ENCODE assay signal across 8 mouse cellular contexts in the genomic region with DNA sequence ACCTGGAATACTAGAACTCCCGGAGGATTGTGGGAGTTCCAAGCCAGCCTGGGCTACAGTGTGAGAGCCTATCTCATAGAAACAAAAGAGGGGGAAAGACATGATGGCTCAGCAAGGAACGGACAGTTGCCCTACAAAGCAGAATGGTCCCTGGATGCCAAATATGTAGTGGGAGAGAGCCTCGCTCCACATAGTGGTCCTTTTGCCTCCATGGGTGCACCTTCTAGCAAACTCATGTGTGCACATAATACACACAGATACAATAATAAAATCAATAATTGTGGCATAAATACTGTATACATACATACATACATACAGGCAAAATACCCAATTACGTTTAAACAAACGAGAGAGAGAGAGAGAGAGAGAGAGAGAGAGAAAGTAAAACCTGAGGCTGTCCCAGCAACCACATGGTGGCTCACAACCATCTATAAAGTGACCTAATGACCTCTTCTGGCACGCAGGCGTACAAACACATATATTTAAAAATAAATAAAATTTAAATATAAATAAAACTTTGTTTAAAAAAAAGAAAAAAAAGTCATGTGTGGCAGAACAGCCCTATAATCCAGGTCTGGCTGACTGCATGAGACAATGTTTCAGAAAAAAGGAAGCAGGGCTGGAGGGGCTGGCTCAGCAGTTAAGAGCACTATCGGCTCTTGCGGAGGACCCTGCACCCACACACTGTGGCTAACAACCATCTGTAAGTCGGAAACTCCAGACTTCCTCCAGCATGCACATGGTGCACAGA. TPM values are rescaled to one million over a fixed set of nuclear protein-coding genes. Genes with fewer than 3 reads are reported as not detected.
DNase-seq lines count a peak whose midpoint lies in the region; ATAC-seq and TF ChIP-seq lines count a peak whose summit lies in the region.

No protein-coding gene starts in this region.

- no peak for DNase-seq in heart, adult 18-20 months
- no peak for DNase-seq in liver, embryonic 13.5 days
- no peak for DNase-seq in frontal cortex, postnatal 10 days (ENCODE audit: low spot score in 2 of 2)
- DNase-seq in adrenal gland, adult (ENCODE audit: inconsistent age in 2 of 2, low spot score in 1 of 2) = no peak
- no peak for DNase-seq in cerebellum, postnatal 36 days

- H3K36me3 ChIP-seq in heart, embryonic 14.5 days (ENCODE audit: control insufficient read depth, insufficient read depth, low read length) = no peaks in the 10 kb centered on the region
- no peaks in the 10 kb centered on the region for H3K36me3 ChIP-seq in E14TG2a.4 (ENCODE audit: insufficient read depth, low read length)
- no peaks in the 10 kb centered on the region for H3K36me3 ChIP-seq in liver, embryonic 13.5 days

- peak overlapping the region; percentile 88; the same call in 1 of the 2 replicates for H3K4me2 ChIP-seq in heart, embryonic 14.5 days (ENCODE audit: low read length)
- H3K4me2 ChIP-seq in liver, embryonic 13.5 days = peak overlapping the region; percentile 83

- H3K9ac ChIP-seq in heart, embryonic 14.5 days (ENCODE audit: low read length) = peak overlapping the region; percentile 73; the same call in 1 of the 2 replicates
- no peak overlapping the region for H3K9ac ChIP-seq in liver, embryonic 13.5 days

- TF ChIP-seq CTCF in E14TG2a.4 (conservative IDR thresholded peaks at IDR 0.05; ENCODE audit: low read length) = no peak

- H3K27ac ChIP-seq in heart, embryonic 14.5 days (replicated peaks in 1 of 2; ENCODE audit: control insufficient read depth in 1 of 2, insufficient read depth in 1 of 2, low read depth in 2 of 2, low read length in 2 of 2) = peak overlapping the region; percentile 50 to 87
- no peak overlapping the region for H3K27ac ChIP-seq in liver, embryonic 13.5 days

- peaks cover 8% of the 10 kb centered on the region in 2 experiments; a peak in 3 of 4 replicates for H3K4me1 ChIP-seq in heart, embryonic 14.5 days (ENCODE audit: control insufficient read depth in 2 of 2, insufficient read depth in 2 of 2, low read length in 2 of 2)
- peaks cover 20% of the 10 kb centered on the region for H3K4me1 ChIP-seq in E14TG2a.4 (replicated peaks; ENCODE audit: low read depth, low read length)
- H3K4me1 ChIP-seq in liver, embryonic 13.5 days (replicated peaks) = peaks cover 18% of the 10 kb centered on the region

- no peak overlapping the region for H3K4me3 ChIP-seq in heart, embryonic 14.5 days (ENCODE audit: control insufficient read depth in 1 of 2, insufficient read depth in 1 of 2, low read depth in 1 of 2, low read length in 2 of 2)
- 0 out of 2 replicates have a peak overlapping the region, but pooled peaks have one; percentile 88 for H3K4me3 ChIP-seq in E14TG2a.4 (replicated peaks; ENCODE audit: low read length)
- H3K4me3 ChIP-seq in liver, embryonic 13.5 days (replicated peaks) = 0 out of 2 replicates have a peak overlapping the region, but pooled peaks have one; percentile 71

- no peaks in the 10 kb centered on the region for H3K9me3 ChIP-seq in heart, embryonic 14.5 days (ENCODE audit: control insufficient read depth, low read length)
- H3K9me3 ChIP-seq in E14TG2a.4 (ENCODE audit: low read length) = no peaks in the 10 kb centered on the region
- H3K9me3 ChIP-seq in liver, embryonic 13.5 days (replicated peaks) = no peaks in the 10 kb centered on the region

- H3K27me3 ChIP-seq in heart, embryonic 14.5 days (ENCODE audit: control insufficient read depth, insufficient read depth, low read length) = no peaks in the 10 kb centered on the region
- peaks cover 9% of the 10 kb centered on the region for H3K27me3 ChIP-seq in E14TG2a.4 (ENCODE audit: insufficient read depth, low read length)
- no peaks in the 10 kb centered on the region for H3K27me3 ChIP-seq in liver, embryonic 13.5 days

- WGBS in heart, embryonic 14.5 days = 68% methylated on average over 10 of the region's 10 CpGs
- WGBS in liver, embryonic 13.5 days (ENCODE audit: insufficient replicate concordance) = 35% methylated on average over 10 of the region's 10 CpGs

- ATAC-seq in heart, embryonic 14.5 days (ENCODE audit: insufficient number of reproducible peaks, insufficient read depth, low FRiP score, low read depth) = no peak
- ATAC-seq in granulocyte monocyte progenitor cell, adult 5-6 weeks (replicated peaks; ENCODE audit: poor library complexity, severe bottlenecking) = peak; percentile 44
- no peak for ATAC-seq in liver, embryonic 13.5 days (ENCODE audit: low read depth)

RNA-seq across cellular contexts. Expression of a gene that starts 0.8 kb away (rescaled TPM):
- 5.4 and 6.9 TPM in 2 replicates for polyA plus RNA-seq in heart, embryonic 14.5 days (2014; fragmentation: Nextera tagmentation; extraction: Ambion mirVana)
- 10 to 100 TPM in 1 of 2 experiments, 1 to 10 TPM in 1; 8.5 to 10.3 TPM for total RNA-seq in heart, adult 18-20 months (2021)
- total RNA-seq in granulocyte monocyte progenitor cell, adult 5-6 weeks (2014; fragmentation: Nextera tagmentation) = 6.2 and 8.7 TPM in 2 replicates
- 4.4 and 5.7 TPM in 2 replicates for total RNA-seq in granulocyte monocyte progenitor cell, adult 5-6 weeks (2017)
- polyA plus RNA-seq in liver, embryonic 13.5 days (2015; fragmentation: Nextera tagmentation; extraction: Ambion mirVana) = 1.6 and 2.5 TPM in 2 replicates

RNA-seq across cellular contexts. Expression of a gene that starts 15.0 kb away (rescaled TPM):
- polyA plus RNA-seq in heart, embryonic 14.5 days (2014; fragmentation: Nextera tagmentation; extraction: Ambion mirVana) = 0.15 and 0.42 TPM in 2 replicates
- 1 to 10 TPM; 1.4 to 3.2 TPM for total RNA-seq in heart, adult 18-20 months (2021)
- not detected in 2 replicates for total RNA-seq in granulocyte monocyte progenitor cell, adult 5-6 weeks (2014; fragmentation: Nextera tagmentation)
- total RNA-seq in granulocyte monocyte progenitor cell, adult 5-6 weeks (2017) = not detected in 2 replicates
- 0.13 TPM in 1 of 2 replicates, not detected in the other for polyA plus RNA-seq in liver, embryonic 13.5 days (2015; fragmentation: Nextera tagmentation; extraction: Ambion mirVana)

RNA-seq across cellular contexts. Expression of a gene that starts 28.3 kb away (rescaled TPM):
- polyA plus RNA-seq in heart, embryonic 14.5 days (2014; fragmentation: Nextera tagmentation; extraction: Ambion mirVana) = 4.7 and 6.6 TPM in 2 replicates
- 1 to 10 TPM in 1 of 2 experiments, under 1 TPM in 1; 0.67 to 1.5 TPM for total RNA-seq in heart, adult 18-20 months (2021)
- total RNA-seq in granulocyte monocyte progenitor cell, adult 5-6 weeks (2014; fragmentation: Nextera tagmentation) = 1.1 and 5.4 TPM in 2 replicates
- 0.13 TPM in 1 of 2 replicates, not detected in the other for total RNA-seq in granulocyte monocyte progenitor cell, adult 5-6 weeks (2017)
- 0.05 and 0.19 TPM in 2 replicates for polyA plus RNA-seq in liver, embryonic 13.5 days (2015; fragmentation: Nextera tagmentation; extraction: Ambion mirVana)

RNA-seq across cellular contexts. Expression of a gene that starts 50.1 kb away (rescaled TPM):
- polyA plus RNA-seq in heart, embryonic 14.5 days (2014; fragmentation: Nextera tagmentation; extraction: Ambion mirVana) = 11.4 TPM in 2 replicates
- total RNA-seq in heart, adult 18-20 months (2021) = 10 to 100 TPM; 19.3 to 21.1 TPM
- not detected in 2 replicates for total RNA-seq in granulocyte monocyte progenitor cell, adult 5-6 weeks (2014; fragmentation: Nextera tagmentation)
- not detected in 2 replicates for total RNA-seq in granulocyte monocyte progenitor cell, adult 5-6 weeks (2017)
- polyA plus RNA-seq in liver, embryonic 13.5 days (2015; fragmentation: Nextera tagmentation; extraction: Ambion mirVana) = 0.05 and 0.08 TPM in 2 replicates

RNA-seq across cellular contexts. Expression of a gene that starts 51.8 kb away (rescaled TPM):
- 3.9 and 4.0 TPM in 2 replicates for polyA plus RNA-seq in heart, embryonic 14.5 days (2014; fragmentation: Nextera tagmentation; extraction: Ambion mirVana)
- total RNA-seq in heart, adult 18-20 months (2021) = 10 to 100 TPM; 30.4 to 33.5 TPM
- 12.9 and 18.9 TPM in 2 replicates for total RNA-seq in granulocyte monocyte progenitor cell, adult 5-6 weeks (2014; fragmentation: Nextera tagmentation)
- 2.1 and 2.5 TPM in 2 replicates for total RNA-seq in granulocyte monocyte progenitor cell, adult 5-6 weeks (2017)
- 1.1 and 1.3 TPM in 2 replicates for polyA plus RNA-seq in liver, embryonic 13.5 days (2015; fragmentation: Nextera tagmentation; extraction: Ambion mirVana)

Comparison
In these comparisons a context has a peak if more than half of its experiments do, and no peak if none do; other contexts are left out.
1. H3K4me3 ChIP-seq: peak in E14TG2a.4 (single experiment) and liver, embryonic 13.5 days (single experiment); none in heart, embryonic 14.5 days (0 of 2).